Mouse (Mus musculus) adrenal gland, postnatal 36 days (tissue): ENCODE data around the gene Ptprr. TPM values are rescaled to one million over a fixed set of nuclear protein-coding genes. Genes with fewer than 3 reads are reported as not detected.
A peak's percentile ranks its signal among the peaks of the same experiment; 100 is the strongest.

Experiments
- DNase-seq, 2 experiments: peaks; one replicate each; pipeline ENCODE4 v3.0.0; 2021; ENCODE audit warnings: mixed read lengths in 1 of 2
- total RNA-seq, 2 experiments: library from RNA; stranded (reverse); gene quantifications; 2 replicates each; pipeline ENCODE4 v1.2.3; 2021

Gene Ptprr
- total RNA-seq, 2 experiments from 2014 or later: 2.9 to 3.6 TPM

GRCm38 (mm10) chr10:116196596-116197415, 178.8 kb downstream of the Ptprr start:
- DNase-seq: no peak

DNA sequence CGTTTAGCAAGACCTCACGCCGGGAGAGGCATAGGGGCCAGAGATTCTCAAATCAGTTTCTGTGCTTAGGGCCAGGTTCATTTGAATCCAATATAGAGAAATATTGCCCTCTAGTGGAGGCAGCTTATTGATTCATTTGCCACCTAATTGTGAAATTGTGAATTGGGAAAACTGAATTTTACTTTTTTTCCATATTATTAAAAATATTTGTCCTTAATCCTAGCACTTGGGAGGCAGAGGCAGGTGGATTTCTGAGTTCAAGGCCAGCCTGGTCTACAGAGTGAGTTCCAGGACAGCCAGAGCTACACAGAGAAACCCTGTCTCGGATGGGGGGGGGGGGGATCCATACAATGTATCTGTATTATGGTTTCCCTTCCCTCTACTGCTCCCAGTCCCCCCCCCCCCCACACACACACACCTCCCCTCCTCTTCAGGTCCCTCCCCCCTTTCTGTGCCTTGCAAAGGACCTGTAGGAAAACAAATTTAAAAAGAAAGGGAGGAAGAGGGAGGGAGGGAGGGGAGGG, 179.5 kb downstream of the Ptprr start:
- peak in 1 of 2 experiments; percentile 14 for DNase-seq

DNA sequence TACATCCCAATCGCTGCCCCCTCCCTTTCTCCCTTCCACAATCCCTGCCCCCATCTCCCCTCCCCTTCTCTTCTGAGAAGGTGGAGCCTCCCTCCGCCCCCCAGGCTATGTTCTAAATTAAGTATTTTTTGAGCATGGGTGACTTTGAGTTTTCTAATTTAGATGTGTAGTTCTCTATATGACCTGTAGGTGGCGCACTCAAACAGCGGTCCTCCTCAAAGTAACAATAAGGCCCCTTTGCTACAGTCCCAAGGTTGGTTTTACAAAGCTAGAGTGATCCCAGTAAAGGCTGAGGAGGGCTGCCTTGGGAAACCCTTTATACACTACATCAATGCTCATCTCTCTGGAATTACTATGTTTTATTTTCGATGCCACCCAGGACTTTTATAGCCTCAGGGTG, 181.0 kb downstream of the Ptprr start:
- DNase-seq: no peak

DNA sequence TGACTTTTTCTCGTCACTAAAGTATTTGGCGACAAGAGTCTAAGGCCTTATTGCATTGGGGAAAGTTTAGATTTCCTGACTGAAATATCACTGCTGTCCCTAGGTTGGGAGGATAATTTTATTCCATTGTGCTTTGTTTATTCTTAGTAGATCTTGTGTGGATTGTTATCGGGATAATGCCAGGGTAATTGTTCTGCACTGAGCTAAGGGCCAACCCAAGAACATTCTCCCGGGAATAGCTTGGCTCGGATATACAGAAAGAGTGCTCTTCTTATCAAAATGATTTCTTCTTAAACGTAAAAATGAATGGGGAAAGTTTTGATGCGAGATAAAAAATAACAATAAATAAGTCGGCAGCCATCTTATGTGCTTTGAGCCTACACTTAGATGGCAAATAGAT, 183.5 kb downstream of the Ptprr start:
- no peak for DNase-seq

- DNase-seq: no peak
These were observed 187.8 kb downstream of the Ptprr start for GRCm38 (mm10) chr10:116205580-116206358.

- no peak for DNase-seq
These were observed 188.4 kb downstream of the Ptprr start for GRCm38 (mm10) chr10:116206449-116206848.

DNA sequence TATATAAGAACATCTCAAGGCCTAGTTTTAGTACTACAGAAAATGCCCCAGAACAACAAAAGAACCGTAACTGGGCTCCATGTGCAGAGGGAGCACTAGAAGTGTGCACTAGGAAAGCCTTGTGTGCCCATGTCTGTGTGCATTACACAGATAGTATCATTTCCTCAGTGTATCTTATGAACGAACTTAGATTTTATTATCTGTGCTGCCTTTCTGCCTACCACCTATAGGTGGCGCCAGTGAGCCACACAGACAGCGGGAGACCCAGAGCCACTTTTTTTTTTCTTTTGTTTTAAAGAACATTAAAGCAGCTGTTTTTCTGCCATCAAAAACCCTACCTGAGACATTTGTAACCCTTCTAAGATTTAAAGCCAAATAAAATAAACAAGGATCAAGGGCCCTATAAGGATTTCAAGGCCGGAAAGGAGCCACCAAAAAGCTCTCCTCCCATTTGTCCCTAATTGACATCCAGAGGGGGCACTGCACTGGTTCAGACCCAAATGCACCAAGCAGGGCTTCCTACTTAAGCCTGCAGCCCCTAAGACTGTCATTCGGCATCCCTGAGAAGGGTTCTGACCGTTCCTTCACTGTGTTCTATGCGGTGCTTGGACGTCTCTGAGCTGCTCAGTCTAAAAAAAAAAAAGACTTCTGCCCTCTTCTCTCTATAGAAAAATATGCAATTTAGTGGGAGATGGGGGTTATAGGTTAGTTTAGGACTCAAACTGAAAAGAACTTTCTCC, 190.1 kb downstream of the Ptprr start:
- DNase-seq: peak; percentile 47 to 72

DNA sequence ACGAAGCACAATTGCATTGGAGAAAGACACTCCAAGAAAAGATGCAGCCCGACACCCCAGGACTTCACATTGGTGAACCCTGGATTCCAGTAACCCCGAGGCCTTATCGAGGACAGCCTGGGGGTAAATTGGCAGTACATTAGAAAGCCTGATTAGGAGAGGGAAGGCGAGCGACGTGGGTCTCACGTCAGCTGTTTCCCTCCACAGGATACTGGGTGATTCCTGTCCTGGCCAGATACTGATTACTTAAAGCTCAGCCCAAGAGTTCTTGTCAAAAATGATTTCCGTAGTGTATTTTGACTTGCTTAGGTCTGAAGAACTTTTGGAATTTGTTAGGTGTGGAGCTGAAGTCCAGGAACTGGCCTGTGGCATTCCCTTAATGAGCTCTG, 190.7 kb downstream of the Ptprr start:
- DNase-seq: no peak

DNA sequence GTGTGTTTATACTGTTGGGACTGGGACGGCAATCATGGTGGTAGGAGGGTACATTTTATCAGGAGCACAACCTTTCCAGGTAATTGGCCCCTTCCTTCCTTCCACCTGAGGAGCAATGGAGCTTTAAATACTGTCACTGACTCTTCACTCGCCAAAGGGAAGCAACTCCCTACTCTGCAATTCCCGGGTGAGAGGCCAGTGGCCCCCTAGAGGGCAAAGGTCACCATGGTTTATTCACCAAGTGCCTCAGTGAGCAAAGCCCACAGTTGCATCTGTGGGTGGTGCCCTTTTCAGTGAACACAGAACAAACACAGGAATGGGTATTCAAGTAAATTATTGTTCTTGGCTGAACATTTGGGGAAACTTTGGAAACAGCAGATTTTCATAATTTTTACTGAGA, 194.1 kb downstream of the Ptprr start:
- no peak for DNase-seq

- DNase-seq: peak; percentile 28 to 32
These were observed 202.5 kb downstream of the Ptprr start for GRCm38 (mm10) chr10:116220336-116221118.

DNA sequence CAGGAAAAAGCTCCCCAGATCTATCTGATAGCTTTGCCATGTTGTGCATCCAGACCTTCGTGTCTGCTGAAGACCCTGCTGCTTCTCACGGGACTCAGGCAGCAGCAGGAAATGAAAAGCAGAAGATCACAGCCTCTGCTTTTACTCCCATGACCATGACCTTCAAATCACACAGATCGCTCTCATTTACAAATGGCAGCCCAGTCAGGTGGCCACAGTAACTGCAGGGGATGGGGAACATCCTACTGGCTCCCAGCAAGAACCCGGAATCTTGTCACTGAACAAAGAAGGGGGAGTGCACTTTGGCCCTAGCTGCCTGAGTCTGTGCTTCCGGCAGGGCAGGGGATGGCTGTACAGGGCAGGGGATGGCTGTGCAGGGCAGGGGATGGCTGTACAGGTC, 217.3 kb downstream of the Ptprr start:
- no peak for DNase-seq

- no peak for DNase-seq
These were observed 224.2 kb downstream of the Ptprr start for GRCm38 (mm10) chr10:116242200-116242599.

DNA sequence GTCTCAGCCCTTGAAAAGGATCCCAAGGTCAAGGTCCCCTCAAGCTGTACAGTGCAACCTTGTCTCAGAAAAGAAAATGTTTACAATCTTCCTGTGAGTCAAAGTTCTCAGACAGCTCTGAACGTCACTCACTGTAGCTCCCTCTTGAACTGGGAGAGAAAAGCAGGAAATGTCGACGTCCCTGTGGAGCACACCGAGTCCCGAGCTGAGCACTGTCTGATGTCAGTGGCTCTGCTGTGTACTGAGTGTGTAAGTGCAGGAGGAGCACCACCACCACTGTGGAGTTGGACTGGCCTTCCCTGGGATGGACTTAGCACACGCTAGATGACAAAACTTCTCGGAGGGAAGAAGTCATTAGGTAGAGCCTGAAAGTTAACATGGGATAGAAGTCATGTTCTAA, 225.4 kb downstream of the Ptprr start:
- no peak for DNase-seq

- DNase-seq: no peak
These were observed 227.6 kb downstream of the Ptprr start for GRCm38 (mm10) chr10:116245632-116246031.

- DNase-seq: no peak
These were observed 234.7 kb downstream of the Ptprr start for GRCm38 (mm10) chr10:116252668-116253067.

- DNase-seq: no peak
These were observed 236.0 kb downstream of the Ptprr start for GRCm38 (mm10) chr10:116253972-116254371.

- no peak for DNase-seq
These were observed 241.3 kb downstream of the Ptprr start for GRCm38 (mm10) chr10:116259298-116259697.

GRCm38 (mm10) chr10:116260658-116261433, 242.8 kb downstream of the Ptprr start:
- DNase-seq: peak; percentile 43 to 56

DNA sequence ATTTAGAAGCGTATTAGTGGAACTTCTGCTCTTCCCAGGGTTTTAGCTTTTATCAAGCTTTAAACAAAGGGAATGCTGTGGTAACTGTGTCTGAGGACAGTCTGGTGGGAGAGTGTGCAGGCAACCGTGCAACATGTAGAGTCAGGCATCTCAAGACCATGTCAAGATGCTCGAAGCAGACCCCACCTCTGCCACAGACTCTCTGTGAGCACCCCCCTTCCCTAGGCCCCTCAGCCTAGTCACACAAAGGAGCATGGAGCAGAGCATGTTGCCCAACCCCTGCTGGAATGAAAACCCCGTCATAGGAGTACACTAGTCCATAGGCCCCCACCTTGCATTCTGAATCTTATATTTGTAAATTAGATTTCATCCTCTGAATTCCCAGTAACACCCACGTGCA, 243.5 kb downstream of the Ptprr start:
- DNase-seq: no peak

GRCm38 (mm10) chr10:116264521-116264920, 246.5 kb downstream of the Ptprr start:
- DNase-seq: peak in 1 of 2 experiments; percentile 9
